Comparison of ENCODE assay signal across 19 mouse cellular contexts in the genomic region with DNA sequence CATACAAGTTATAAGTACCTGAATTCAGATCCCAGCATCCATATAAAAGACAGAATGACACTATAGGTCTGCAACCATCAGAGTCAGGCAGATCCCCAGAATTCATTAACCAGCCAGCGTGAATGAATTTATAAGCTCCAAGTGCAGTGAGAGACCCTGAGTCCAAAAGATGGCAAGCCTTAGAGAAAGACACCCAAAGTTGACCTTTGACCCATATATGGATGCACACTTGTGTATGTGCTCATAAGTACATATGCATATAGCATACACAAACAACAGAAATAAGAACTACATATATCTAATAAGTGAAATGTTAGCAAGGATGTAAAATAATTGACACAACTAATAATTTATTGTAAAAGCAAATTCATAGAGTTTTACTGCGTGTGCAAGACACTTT.
DNase-seq lines count a peak whose midpoint lies in the region; ATAC-seq and TF ChIP-seq lines count a peak whose summit lies in the region.
"Had no signal": no experiment of that assay in that cellular context is flagged by ENCODE, and none has a peak within 500 bp of the region (broad histone marks: within the 10 kb centered on the region; RNA-seq: fewer than 3 reads in every experiment).

No protein-coding gene starts in this region.

- TF ChIP-seq EP300 in lung, postnatal 0 days (IDR thresholded peaks at IDR 0.05), result no peak

- no peak overlapping the region for H3K9ac ChIP-seq in forebrain, embryonic 15.5 days (replicated peaks)
- no peak overlapping the region for H3K9ac ChIP-seq in forebrain, embryonic 12.5 days
- H3K9ac ChIP-seq in forebrain, embryonic 16.5 days (replicated peaks; ENCODE audit: low read depth, low read length), result no peak overlapping the region
- H3K9ac ChIP-seq in lung, postnatal 0 days (replicated peaks; ENCODE audit: low read depth), result no peak overlapping the region
- H3K9ac ChIP-seq in midbrain, embryonic 11.5 days (ENCODE audit: low read length), result no peak overlapping the region
- H3K9ac ChIP-seq in midbrain, embryonic 14.5 days (replicated peaks; ENCODE audit: low read length), result no peak overlapping the region
- H3K9ac ChIP-seq: embryonic facial prominence, embryonic 12.5 days; forebrain, postnatal 0 days had no signal

- no peak overlapping the region for H3K4me2 ChIP-seq in forebrain, embryonic 15.5 days (replicated peaks)
- H3K4me2 ChIP-seq in forebrain, embryonic 12.5 days, result no peak overlapping the region
- no peak overlapping the region for H3K4me2 ChIP-seq in forebrain, embryonic 16.5 days (ENCODE audit: low read length)
- no peak overlapping the region for H3K4me2 ChIP-seq in lung, postnatal 0 days (replicated peaks; ENCODE audit: low read depth, low read length)
- H3K4me2 ChIP-seq in midbrain, embryonic 11.5 days, result no peak overlapping the region
- no peak overlapping the region for H3K4me2 ChIP-seq in midbrain, embryonic 14.5 days (ENCODE audit: low read length)
- H3K4me2 ChIP-seq: embryonic facial prominence, embryonic 12.5 days had no signal

- peaks cover 9% of the 10 kb centered on the region; the same call in 1 of the 2 replicates for H3K4me1 ChIP-seq in forebrain, embryonic 10.5 days
- H3K4me1 ChIP-seq in forebrain, embryonic 15.5 days, result no peaks in the 10 kb centered on the region
- no peaks in the 10 kb centered on the region for H3K4me1 ChIP-seq in forebrain, embryonic 12.5 days
- no peaks in the 10 kb centered on the region for H3K4me1 ChIP-seq in forebrain, embryonic 16.5 days (replicated peaks; ENCODE audit: control insufficient read depth, insufficient read depth, low read length)
- H3K4me1 ChIP-seq in lung, postnatal 0 days (ENCODE audit: insufficient read depth, low read depth, low read length), result no peaks in the 10 kb centered on the region
- no peaks in the 10 kb centered on the region for H3K4me1 ChIP-seq in lung, adult 2 months (ENCODE audit: control insufficient read depth, insufficient read depth, low read length)
- no peaks in the 10 kb centered on the region for H3K4me1 ChIP-seq in midbrain, embryonic 11.5 days (ENCODE audit: control insufficient read depth, insufficient read depth, low read length)
- no peaks in the 10 kb centered on the region for H3K4me1 ChIP-seq in midbrain, embryonic 14.5 days (ENCODE audit: control insufficient read depth, insufficient read depth, low read length)
- H3K4me1 ChIP-seq: embryonic facial prominence, embryonic 10.5 days; embryonic facial prominence, embryonic 12.5 days had no signal

- peaks cover 62% of the 10 kb centered on the region for H3K27me3 ChIP-seq in forebrain, embryonic 10.5 days (ENCODE audit: poor library complexity, severe bottlenecking)
- H3K27me3 ChIP-seq in forebrain, embryonic 15.5 days, result no peaks in the 10 kb centered on the region
- 0 out of 2 replicates have a peak, but pooled peaks cover 5% of the 10 kb centered on the region for H3K27me3 ChIP-seq in forebrain, embryonic 12.5 days
- no peaks in the 10 kb centered on the region for H3K27me3 ChIP-seq in forebrain, embryonic 16.5 days (replicated peaks; ENCODE audit: control insufficient read depth, insufficient read depth, low read length)
- H3K27me3 ChIP-seq in lung, postnatal 0 days (replicated peaks; ENCODE audit: insufficient read depth, low read length), result no peaks in the 10 kb centered on the region
- no peaks in the 10 kb centered on the region for H3K27me3 ChIP-seq in midbrain, embryonic 11.5 days (ENCODE audit: control insufficient read depth, insufficient read depth, low read length)
- no peaks in the 10 kb centered on the region for H3K27me3 ChIP-seq in midbrain, embryonic 14.5 days (ENCODE audit: control insufficient read depth, insufficient read depth, low read length)
- H3K27me3 ChIP-seq: CH12.LX had no signal

- no peak overlapping the region for H3K4me3 ChIP-seq in forebrain, embryonic 10.5 days
- H3K4me3 ChIP-seq in forebrain, embryonic 15.5 days, result no peak overlapping the region
- no peak overlapping the region for H3K4me3 ChIP-seq in forebrain, embryonic 12.5 days (replicated peaks)
- H3K4me3 ChIP-seq in forebrain, embryonic 16.5 days (replicated peaks; ENCODE audit: low read length), result no peak overlapping the region
- no peak overlapping the region for H3K4me3 ChIP-seq in lung, postnatal 0 days (ENCODE audit: low read depth, low read length)
- no peak overlapping the region for H3K4me3 ChIP-seq in lung, adult 2 months (replicated peaks; ENCODE audit: extremely low read depth, low read depth, low read length)
- no peak overlapping the region for H3K4me3 ChIP-seq in midbrain, embryonic 11.5 days (ENCODE audit: low read depth, low read length)
- H3K4me3 ChIP-seq in midbrain, embryonic 14.5 days (replicated peaks; ENCODE audit: low read depth, low read length), result no peak overlapping the region
- H3K4me3 ChIP-seq: embryonic facial prominence, embryonic 10.5 days; embryonic facial prominence, embryonic 12.5 days had no signal

- TF ChIP-seq CTCF in lung, postnatal 0 days (IDR thresholded peaks at IDR 0.05), result no peak
- TF ChIP-seq CTCF in lung, adult 2 months (IDR thresholded peaks at IDR 0.05; ENCODE audit: insufficient read depth, low read length), result no peak

- 70% methylated on average over 2 of the region's 2 CpGs for WGBS in forebrain, embryonic 10.5 days
- 57% methylated on average over 2 of the region's 2 CpGs for WGBS in forebrain, embryonic 15.5 days
- WGBS in forebrain, embryonic 12.5 days, result 71% methylated on average over 2 of the region's 2 CpGs
- WGBS in forebrain, embryonic 16.5 days, result 40% methylated on average over 2 of the region's 2 CpGs
- 76% methylated on average over 2 of the region's 2 CpGs for WGBS in lung, postnatal 0 days
- 74% methylated on average over 2 of the region's 2 CpGs for WGBS in lung, adult 2 months
- WGBS in midbrain, embryonic 11.5 days, result 42% methylated on average over 2 of the region's 2 CpGs
- 45% methylated on average over 2 of the region's 2 CpGs for WGBS in midbrain, embryonic 14.5 days

- no peaks in the 10 kb centered on the region for H3K9me3 ChIP-seq in forebrain, embryonic 10.5 days
- H3K9me3 ChIP-seq in forebrain, embryonic 15.5 days, result no peaks in the 10 kb centered on the region
- no peaks in the 10 kb centered on the region for H3K9me3 ChIP-seq in forebrain, embryonic 12.5 days
- no peaks in the 10 kb centered on the region for H3K9me3 ChIP-seq in forebrain, embryonic 16.5 days (ENCODE audit: control insufficient read depth, low read length)
- H3K9me3 ChIP-seq in lung, postnatal 0 days (ENCODE audit: low read length), result no peaks in the 10 kb centered on the region
- no peaks in the 10 kb centered on the region for H3K9me3 ChIP-seq in midbrain, embryonic 11.5 days (ENCODE audit: control insufficient read depth, low read length)
- no peaks in the 10 kb centered on the region for H3K9me3 ChIP-seq in midbrain, embryonic 14.5 days (ENCODE audit: control insufficient read depth, low read length)
- H3K9me3 ChIP-seq: embryonic facial prominence, embryonic 10.5 days; embryonic facial prominence, embryonic 12.5 days; G1E had no signal

- no peak for ATAC-seq in forebrain, embryonic 15.5 days (replicated peaks)
- ATAC-seq in forebrain, embryonic 12.5 days (ENCODE audit: low FRiP score), result no peak
- ATAC-seq in forebrain, embryonic 16.5 days, result no peak
- no peak for ATAC-seq in lung, postnatal 0 days
- ATAC-seq in midbrain, embryonic 11.5 days (ENCODE audit: low FRiP score), result peak; percentile 57
- no peak for ATAC-seq in midbrain, embryonic 14.5 days (ENCODE audit: low FRiP score, low TSS enrichment)
- ATAC-seq: activated CD4-positive, CD25-positive, alpha-beta regulatory T cell, adult 4 months; forebrain, postnatal 0 days; Patski had no signal

- H3K36me3 ChIP-seq in forebrain, embryonic 10.5 days (replicated peaks), result no peaks in the 10 kb centered on the region
- no peaks in the 10 kb centered on the region for H3K36me3 ChIP-seq in forebrain, embryonic 15.5 days
- H3K36me3 ChIP-seq in forebrain, embryonic 12.5 days (replicated peaks), result no peaks in the 10 kb centered on the region
- H3K36me3 ChIP-seq in forebrain, embryonic 16.5 days (ENCODE audit: control insufficient read depth, insufficient read depth), result no peaks in the 10 kb centered on the region
- H3K36me3 ChIP-seq in lung, postnatal 0 days (ENCODE audit: insufficient read depth, low read length), result no peaks in the 10 kb centered on the region
- H3K36me3 ChIP-seq in midbrain, embryonic 11.5 days (ENCODE audit: control insufficient read depth, insufficient read depth, low read length), result no peaks in the 10 kb centered on the region
- no peaks in the 10 kb centered on the region for H3K36me3 ChIP-seq in midbrain, embryonic 14.5 days (ENCODE audit: control insufficient read depth, insufficient read depth, low read length)
- H3K36me3 ChIP-seq: embryonic facial prominence, embryonic 10.5 days; embryonic facial prominence, embryonic 12.5 days; G1E had no signal

- H3K27ac ChIP-seq in forebrain, embryonic 10.5 days, result peak overlapping the region; percentile 69; the same call in 1 of the 2 replicates
- H3K27ac ChIP-seq in forebrain, embryonic 15.5 days (replicated peaks), result no peak overlapping the region
- H3K27ac ChIP-seq in forebrain, embryonic 12.5 days, result 0 out of 2 replicates have a peak overlapping the region, but pooled peaks have one; percentile 36
- H3K27ac ChIP-seq in forebrain, embryonic 16.5 days (ENCODE audit: low read length), result no peak overlapping the region
- no peak overlapping the region for H3K27ac ChIP-seq in lung, postnatal 0 days (ENCODE audit: low read length)
- no peak overlapping the region; the same call in 1 of the 2 replicates for H3K27ac ChIP-seq in midbrain, embryonic 11.5 days (ENCODE audit: low read depth, low read length)
- H3K27ac ChIP-seq in midbrain, embryonic 14.5 days (replicated peaks; ENCODE audit: low read depth, low read length), result no peak overlapping the region
- H3K27ac ChIP-seq: embryonic facial prominence, embryonic 10.5 days; embryonic facial prominence, embryonic 12.5 days had no signal

- no peak for TF ChIP-seq POLR2A in lung, adult 2 months (IDR thresholded peaks at IDR 0.05; ENCODE audit: borderline replicate concordance, extremely low read depth, low read depth, low read length)

- no peak for DNase-seq in forebrain, embryonic 10.5 days (ENCODE audit: extremely low spot score, low spot score)
- DNase-seq in lung, postnatal 0 days (ENCODE audit: low spot score), result peak; percentile 2
- no peak for DNase-seq in lung, adult 2 months
- no peak for DNase-seq in midbrain, embryonic 11.5 days (ENCODE audit: low spot score, missing footprints)
- no peak for DNase-seq in midbrain, embryonic 14.5 days
- DNase-seq: adrenal gland, adult 8-10 months; cerebellum, adult 11-12 months; cerebellum, adult 2 months; cerebellum, adult 9-10 months; forebrain, postnatal 0 days had no signal

Comparison
In these comparisons a context has a peak if more than half of its experiments do, and no peak if none do; other contexts are left out.
1. H3K27ac ChIP-seq: peak in forebrain, embryonic 10.5 days (single experiment) and forebrain, embryonic 12.5 days (single experiment); none in forebrain, embryonic 15.5 days (single experiment), forebrain, embryonic 16.5 days (single experiment), lung, postnatal 0 days (single experiment), midbrain, embryonic 11.5 days (single experiment) and midbrain, embryonic 14.5 days (single experiment).